Mouse (Mus musculus): ENCODE measurements around the gene Gm17577.
"Not testable (repeated sequence)": the region's sequence is repeated elsewhere in the genome, so short reads cannot be mapped to it uniquely, and the experiment has no call there.

The Gm17577 gene

DNA sequence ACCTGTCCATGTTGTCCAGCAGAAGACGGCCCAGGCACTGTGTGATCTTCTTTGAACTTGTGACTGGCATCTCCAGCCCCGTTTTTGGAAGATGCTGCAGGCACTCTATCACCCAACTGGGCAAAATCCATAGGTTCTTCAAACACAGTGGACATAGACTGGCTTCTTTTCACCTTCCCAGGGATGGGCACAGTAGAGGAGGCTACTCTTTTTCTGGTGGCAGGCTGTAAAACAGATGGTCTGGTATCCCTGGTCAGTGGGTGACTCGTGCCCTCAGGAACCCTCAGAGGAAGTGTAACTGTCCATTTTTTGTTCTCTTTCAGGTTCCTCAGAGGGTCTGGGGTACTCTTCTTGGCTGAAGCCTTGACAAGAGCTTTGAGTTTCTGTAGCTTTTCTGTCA is at the start of gene Gm17577:
Gm17577 (minus strand) TSS at position 101 of the 400 bp plus-strand sequence.
- DNase-seq (ENCODE audit: low read depth, low spot score): not testable (repeated sequence)

DNA sequence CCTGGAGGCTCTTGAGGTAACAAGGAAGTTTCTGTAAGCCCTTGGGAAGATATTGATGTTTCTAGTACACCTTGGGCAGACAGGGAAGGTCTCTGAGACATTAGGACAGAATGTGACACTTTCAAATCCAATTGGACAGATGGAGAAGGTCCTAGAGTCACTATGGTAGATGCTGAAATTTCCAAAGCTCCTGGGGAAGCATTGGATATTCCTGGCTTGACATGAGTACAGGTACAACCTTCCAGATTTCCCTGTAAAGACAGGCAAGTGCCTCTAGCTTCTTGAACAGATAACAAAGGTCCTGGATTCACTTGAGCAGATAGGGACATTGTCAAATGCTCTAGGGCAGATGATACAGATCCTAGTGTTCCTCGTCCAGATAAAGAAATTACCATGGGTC is 24.3 kb downstream of the Gm17577 start, which contains the start of gene Srsx:
Srsx (minus strand) TSS at position 101 of the 400 bp plus-strand sequence.
- not testable (repeated sequence) for DNase-seq (ENCODE audit: low read depth, low spot score)

Measured in retina, adult 2 months (tissue).